Mouse (Mus musculus) Patski (cell line): ENCODE results near the gene Guca2b. TPM values are rescaled to one million over a fixed set of nuclear protein-coding genes. Genes with fewer than 3 reads are reported as not detected.

Experiments
- ATAC-seq: fragments of 100-300 bp; one replicate; pipeline ENCODE4 v1.8.0; 2021
- CTCF ChIA-PET: fragments of 350-600 bp; sonication (Branson Sonifier 250); formaldehyde crosslinking; loops from one replicate; lab custom pipeline; 2022; ENCODE audit warnings: inconsistent platforms; lab: Charles Lee
- POLR2A ChIA-PET: fragments of 350-600 bp; sonication (Branson Sonifier 250); formaldehyde crosslinking; loops from one replicate; lab custom pipeline; 2022; ENCODE audit warnings: antibody characterized with exemption, inconsistent platforms; lab: Charles Lee
- DNase-seq: peaks from one replicate; pipeline ENCODE4 v3.0.0-alpha.2; 2011; ENCODE audit warnings: low read depth, low spot score
- H3K27me3 ChIP-seq: fragments of 371-371 bp; one replicate; pipeline ENCODE4 v1.5.1; 2021
- CTCF ChIP-seq: fragments of 100-300 bp; IDR thresholded peaks from one replicate; pipeline ENCODE4 v1.5.1; 2021
- in situ Hi-C: fragments of 300-500 bp; cut with MboI; formaldehyde crosslinking; loops from 3 replicates; pipeline ENCODE4 v1.11.1; 2018; ENCODE audit warnings: low pct_unique_long_range_greater_than_20kb, mixed read lengths
- polyA plus RNA-seq: library from polyadenylated mRNA; unstranded; gene quantifications from one replicate; pipeline ENCODE4 v1.2.3, GENCODE M21; 2021

Guca2b gene
- polyA plus RNA-seq, 1 experiment from 2014 or later, result 0.50 TPM

GRCm38 (mm10) chr4:119660007-119660406 is 1.3 kb upstream of the Guca2b start:
- no peaks in the 10 kb centered on the region for H3K27me3 ChIP-seq
- ATAC-seq (no peak), DNase-seq (no peak)
- in situ Hi-C loops, result loop anchor here (10.0 kb wide), 2 partner anchors 235 to 415 kb away; partner anchors contain the start of genes Ppcs and Zmynd12
- POLR2A ChIA-PET, result no interaction called here
- CTCF ChIA-PET, result interaction anchor here (0.9 kb wide), 1 partner anchor 28 kb away, joined by 3 read pairs; no protein-coding TSS in a partner anchor
- no peak for TF ChIP-seq CTCF

- no peak for ATAC-seq
- CTCF ChIA-PET, result interaction anchor here (1.8 kb wide), 1 partner anchor 17 kb away, joined by 4 read pairs; no protein-coding TSS in a partner anchor
These were observed 508 bp downstream of the Guca2b start for GRCm38 (mm10) chr4:119658246-119658645.

GRCm38 (mm10) chr4:119657011-119657410 is 1.7 kb downstream of the Guca2b start:
- H3K27me3 ChIP-seq, result no peaks in the 10 kb centered on the region
- CTCF ChIA-PET, result interaction anchor here (1.8 kb wide), 1 partner anchor 16 kb away, joined by 4 read pairs; no protein-coding TSS in a partner anchor
- in situ Hi-C loops, result no loop called here
- DNase-seq, result no peak
- POLR2A ChIA-PET, result interaction anchor here (0.6 kb wide), 1 partner anchor 252 kb away, joined by 7 read pairs; no protein-coding TSS in a partner anchor
- ATAC-seq, result no peak
- TF ChIP-seq CTCF, result no peak

More at GRCm38 (mm10) chr4:119658246-119658645, 508 bp downstream of the Guca2b start:
- no peaks in the 10 kb centered on the region for H3K27me3 ChIP-seq
- POLR2A ChIA-PET, result no interaction called here
- in situ Hi-C loops, result no loop called here
- TF ChIP-seq CTCF, result no peak
- no peak for DNase-seq

- DNase-seq, result no peak
- TF ChIP-seq CTCF, result no peak
- ChIA-PET CTCF (no interaction called here), POLR2A (no interaction called here)
- ATAC-seq, result no peak
- no peaks in the 10 kb centered on the region for H3K27me3 ChIP-seq
- in situ Hi-C loops, result no loop called here
These were observed 16.1 kb downstream of the Guca2b start for GRCm38 (mm10) chr4:119642666-119643065.

- no peak for TF ChIP-seq CTCF
- no peak for ATAC-seq
- no peaks in the 10 kb centered on the region for H3K27me3 ChIP-seq
- ChIA-PET POLR2A (no interaction called here), CTCF (no interaction called here)
- DNase-seq, result no peak
- in situ Hi-C loops, result loop anchor here (10.0 kb wide), 1 partner anchor 204 kb away; no protein-coding TSS in a partner anchor
These were observed 20.1 kb downstream of the Guca2b start for GRCm38 (mm10) chr4:119638656-119639055.

- ChIA-PET CTCF (no interaction called here), POLR2A (no interaction called here)
- DNase-seq, result no peak
- TF ChIP-seq CTCF, result no peak
- no peak for ATAC-seq
- H3K27me3 ChIP-seq, result no peaks in the 10 kb centered on the region
- in situ Hi-C loops, result loop anchor here (10.0 kb wide), 1 partner anchor 203 kb away; no protein-coding TSS in a partner anchor
These were observed 20.8 kb downstream of the Guca2b start for GRCm38 (mm10) chr4:119637946-119638345.

GRCm38 (mm10) chr4:119637176-119637845 is 21.4 kb downstream of the Guca2b start, which contains the start of gene Guca2a:
Gene Guca2a, plus strand, starts transcription at chr4:119637704.
- ChIA-PET POLR2A (no interaction called here), CTCF (no interaction called here)
- no peak for DNase-seq
- in situ Hi-C loops, result loop anchor here (10.0 kb wide), 1 partner anchor 203 kb away; no protein-coding TSS in a partner anchor
- TF ChIP-seq CTCF, result no peak
- no peak for ATAC-seq
- H3K27me3 ChIP-seq, result no peaks in the 10 kb centered on the region

GRCm38 (mm10) chr4:119636731-119637130 is 22.0 kb downstream of the Guca2b start:
- ATAC-seq, result no peak
- POLR2A ChIA-PET, result no interaction called here
- in situ Hi-C loops, result loop anchor here (10.0 kb wide), 1 partner anchor 202 kb away; no protein-coding TSS in a partner anchor
- H3K27me3 ChIP-seq, result no peaks in the 10 kb centered on the region
- no peak for DNase-seq
- TF ChIP-seq CTCF, result no peak
- CTCF ChIA-PET, result no interaction called here

GRCm38 (mm10) chr4:119635686-119636085 is 23.1 kb downstream of the Guca2b start:
- in situ Hi-C loops, result loop anchor here (10.0 kb wide), 1 partner anchor 201 kb away; no protein-coding TSS in a partner anchor

GRCm38 (mm10) chr4:119634908-119635660 is 23.7 kb downstream of the Guca2b start:
- in situ Hi-C loops, result loop anchor here (10.0 kb wide), 1 partner anchor 200 kb away; no protein-coding TSS in a partner anchor
- POLR2A ChIA-PET, result no interaction called here
- CTCF ChIA-PET, result interaction anchor here (1.1 kb wide), 1 partner anchor 396 kb away, joined by 3 read pairs; no protein-coding TSS in a partner anchor
- TF ChIP-seq CTCF, result no peak
- H3K27me3 ChIP-seq, result no peaks in the 10 kb centered on the region
- ATAC-seq (no peak), DNase-seq (no peak)

More at GRCm38 (mm10) chr4:119635686-119636085, 23.1 kb downstream of the Guca2b start:
- CTCF ChIA-PET, result no interaction called here
- DNase-seq, result no peak
- TF ChIP-seq CTCF, result no peak
- no peaks in the 10 kb centered on the region for H3K27me3 ChIP-seq
- ATAC-seq, result no peak
- POLR2A ChIA-PET, result no interaction called here
